Mouse (Mus musculus) lung, postnatal 0 days (tissue): ENCODE results near the gene Rasl10b.

Source experiments
- CTCF ChIP-seq: IDR thresholded peaks from 2 replicates; pipeline ENCODE4 v1.5.1; 2016; ENCODE audit warnings: antibody characterized with exemption, mild to moderate bottlenecking
- EP300 ChIP-seq: IDR thresholded peaks from 2 replicates; pipeline ENCODE4 v1.6.1; 2016; ENCODE audit warnings: antibody characterized with exemption, mild to moderate bottlenecking, control low read depth

DNA sequence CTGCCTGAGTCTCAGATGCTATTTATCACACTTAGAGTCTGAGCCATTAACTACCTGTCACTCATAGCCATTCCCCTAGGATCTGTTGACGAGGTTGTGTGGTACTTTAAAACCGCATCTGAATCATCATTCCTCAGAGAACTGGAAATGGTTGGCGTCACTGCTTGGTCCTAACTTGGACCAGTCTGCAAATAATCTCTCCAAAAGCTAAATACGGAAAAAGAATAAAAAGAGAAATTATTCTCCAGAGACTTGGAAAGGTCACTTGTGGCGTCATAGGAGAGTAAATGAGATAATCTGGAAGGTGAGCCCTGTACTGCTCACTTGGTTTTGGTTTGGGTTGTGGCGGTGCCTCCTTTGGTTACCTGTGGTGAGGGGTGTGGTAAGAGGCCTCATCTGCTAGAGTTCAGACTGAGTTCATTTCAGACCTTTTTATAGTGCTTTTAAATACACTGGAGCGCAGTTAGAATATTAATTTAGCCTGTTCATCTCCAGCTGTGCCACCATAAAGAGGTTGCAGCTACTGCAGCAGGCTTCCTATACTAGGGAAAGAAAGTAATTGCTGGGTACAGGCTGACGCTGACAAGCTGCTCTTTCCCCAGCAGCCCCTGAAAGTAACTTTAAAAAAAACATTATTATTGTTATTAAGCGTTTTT is 25.9 kb upstream of the Rasl10b start:
- TF ChIP-seq CTCF (no peak), EP300 (no peak)
